Mouse (Mus musculus) fat pad, adult 2 months (tissue): ENCODE data around the gene Tnfsfm13.
"Not testable (repeated sequence)": the region's sequence is repeated elsewhere in the genome, so short reads cannot be mapped to it uniquely, and the experiment has no call there.

Experiments
- DNase-seq: peaks from one replicate; pipeline ENCODE4 v3.0.0-alpha.2; 2011; ENCODE audit warnings: low read depth, low spot score; ENCODE audit errors: extremely low read depth

Tnfsfm13 gene

DNA sequence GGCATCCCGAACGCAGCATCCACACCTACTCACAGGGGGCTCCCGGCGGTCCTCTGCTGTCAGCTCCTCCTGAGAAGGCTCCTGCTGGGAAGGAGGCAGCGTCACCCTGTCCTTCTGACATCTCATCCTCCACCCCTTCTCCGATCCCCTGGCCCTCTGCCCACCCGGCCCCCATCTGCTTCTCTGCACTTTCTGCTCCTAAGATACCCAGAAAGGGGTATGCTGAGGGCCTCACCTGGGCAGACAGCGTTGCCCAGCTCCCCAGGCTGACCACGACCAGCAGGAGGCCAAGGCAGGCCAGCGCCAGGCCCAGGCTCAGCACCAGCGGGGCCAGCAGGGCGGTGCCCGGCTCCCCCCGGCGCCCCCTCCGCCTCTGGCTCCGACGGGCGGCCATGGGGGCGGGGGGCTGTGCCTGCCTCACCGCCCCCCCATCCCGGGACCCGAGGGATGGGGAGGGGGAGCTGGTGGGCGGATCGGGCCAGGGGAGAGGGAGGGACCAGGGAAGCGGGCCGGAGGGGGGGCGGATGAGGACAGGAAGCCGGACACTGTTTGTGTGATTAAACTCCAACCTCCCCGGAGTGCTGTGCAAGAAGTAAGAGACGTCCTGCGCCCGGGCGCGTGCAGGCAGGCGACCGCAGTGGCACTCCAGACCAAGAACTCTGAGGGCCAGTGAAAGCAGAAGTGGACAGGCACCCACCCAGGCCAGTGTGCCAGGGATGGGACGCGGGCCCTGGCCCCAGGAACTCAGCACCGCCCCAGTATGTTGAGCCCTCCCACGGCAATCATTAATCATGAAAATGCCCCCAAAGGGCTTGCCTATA is at the start of gene Tnfsfm13, which contains the start of gene Tnfsf12:
Tnfsfm13 (minus strand) TSS at position 738 of the 821 bp plus-strand sequence.
Tnfsf12 (minus strand) TSS at position 489 of the 821 bp plus-strand sequence.
- no peak for DNase-seq

DNA sequence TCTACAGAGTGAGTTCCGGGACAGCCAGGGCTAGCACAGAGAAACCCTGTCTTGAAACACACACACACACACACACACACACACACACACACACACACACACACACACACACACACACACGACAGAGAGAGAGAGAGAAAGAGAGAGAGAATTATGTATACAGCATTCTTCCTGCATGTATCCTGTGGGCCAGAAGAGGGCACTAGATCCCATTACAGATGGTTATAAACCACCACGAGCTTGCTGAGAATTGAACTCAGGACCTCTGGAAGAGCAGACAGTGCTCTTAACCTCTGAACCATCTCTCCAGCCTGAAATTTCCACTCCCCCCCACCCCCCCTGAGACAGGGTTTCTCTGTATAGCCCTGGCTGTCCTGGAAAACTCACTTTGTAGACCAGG is 35.5 kb upstream of the Tnfsfm13 start:
- DNase-seq, result not testable (repeated sequence)

DNA sequence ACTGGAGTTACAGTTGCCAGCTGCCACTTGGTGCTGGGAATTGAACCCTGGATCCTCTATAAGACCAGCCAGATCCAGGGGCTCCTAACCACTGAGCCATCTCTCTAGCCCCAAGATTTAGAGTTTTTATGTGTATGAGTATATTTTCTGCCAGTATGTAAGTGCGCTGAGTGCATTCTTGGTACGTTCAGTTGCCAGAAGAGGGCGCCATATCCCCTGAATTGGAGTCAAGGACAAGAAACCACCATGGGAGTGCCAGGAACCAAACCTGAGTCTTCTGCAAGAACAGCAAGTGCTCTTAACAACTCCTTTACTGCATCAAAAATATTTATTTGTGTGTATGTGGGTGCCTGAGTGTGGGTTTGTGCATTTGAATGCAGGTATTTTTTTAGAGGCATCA is 33.2 kb upstream of the Tnfsfm13 start:
- DNase-seq, result no peak

DNA sequence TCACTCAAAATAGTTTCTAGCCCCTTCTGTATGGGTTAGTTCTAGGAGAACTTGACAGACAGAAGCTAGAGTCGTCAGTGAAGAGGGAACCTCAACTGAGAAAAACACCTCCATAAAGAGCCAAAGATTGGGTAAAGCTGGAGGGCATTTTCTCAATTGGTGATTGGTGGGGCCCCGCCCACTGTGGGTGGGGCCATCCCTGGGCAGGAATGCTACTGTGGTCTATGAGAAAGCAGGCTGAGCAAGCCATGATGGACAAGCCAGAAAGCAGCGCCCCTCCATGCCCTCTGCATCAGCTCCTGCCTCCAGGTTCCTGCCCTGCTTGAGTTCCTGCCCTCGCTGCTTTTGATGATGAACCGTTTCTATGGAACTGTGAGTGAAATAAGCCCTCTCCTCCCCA is 30.1 kb upstream of the Tnfsfm13 start:
- DNase-seq, result no peak

DNA sequence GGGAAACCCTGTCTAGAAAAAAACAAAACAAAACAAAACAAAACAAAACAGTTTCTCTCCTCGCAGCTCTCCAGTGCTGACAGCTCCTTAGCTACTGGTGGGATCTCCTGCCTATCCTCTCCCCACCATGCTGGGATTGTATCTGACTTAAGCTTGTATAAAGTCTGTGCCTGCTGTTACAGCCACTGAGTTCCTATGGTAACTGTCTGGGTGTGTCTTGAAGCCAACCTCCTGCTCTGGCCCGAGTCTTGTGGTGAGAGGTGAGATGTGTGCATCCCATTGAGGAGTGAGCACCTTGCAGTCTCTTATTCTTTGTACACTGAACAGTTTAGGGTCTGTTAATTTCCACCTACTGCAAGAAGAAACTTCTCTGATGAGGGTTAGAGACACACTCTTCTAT is 27.2 kb upstream of the Tnfsfm13 start:
- DNase-seq, result no peak

DNA sequence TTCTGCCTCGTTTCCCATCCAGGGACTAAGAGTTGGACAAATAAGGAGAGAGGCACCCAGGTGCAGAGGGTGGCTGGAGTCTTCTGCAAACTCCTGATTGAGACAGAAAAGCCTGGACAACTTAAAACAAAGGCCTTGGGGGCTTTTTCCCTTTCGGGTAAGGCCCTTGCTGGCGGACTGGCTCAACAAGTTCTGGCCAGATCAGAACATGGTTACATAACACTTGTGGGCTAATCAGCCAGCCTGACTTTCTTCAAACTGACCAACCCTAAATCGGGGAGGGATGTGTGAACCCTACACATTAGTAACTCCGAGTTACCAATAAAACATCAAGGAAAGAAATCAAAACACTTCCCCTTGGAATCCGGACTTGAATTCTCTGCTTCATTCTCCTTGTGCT is 25.0 kb upstream of the Tnfsfm13 start:
- peak; percentile 73 for DNase-seq

DNA sequence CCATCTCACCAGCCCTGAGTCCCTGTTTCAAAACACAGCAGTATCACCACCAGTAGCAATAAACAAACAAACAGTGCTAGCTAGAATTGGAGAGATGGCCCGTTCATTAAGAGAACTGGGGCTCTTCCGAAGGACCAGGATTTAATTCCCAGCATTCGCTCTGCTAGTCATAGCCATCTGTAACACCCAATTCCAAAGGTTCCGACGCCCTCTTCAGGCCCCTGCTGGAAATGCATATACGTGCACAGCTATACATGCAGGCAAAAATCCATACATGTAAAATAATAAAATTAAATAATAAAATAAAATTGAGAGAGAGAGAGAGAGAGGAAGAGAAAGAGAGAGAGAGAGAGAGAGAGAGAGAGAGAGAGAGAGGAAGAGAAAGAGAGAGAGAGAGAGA is 23.5 kb upstream of the Tnfsfm13 start:
- no peak for DNase-seq

DNA sequence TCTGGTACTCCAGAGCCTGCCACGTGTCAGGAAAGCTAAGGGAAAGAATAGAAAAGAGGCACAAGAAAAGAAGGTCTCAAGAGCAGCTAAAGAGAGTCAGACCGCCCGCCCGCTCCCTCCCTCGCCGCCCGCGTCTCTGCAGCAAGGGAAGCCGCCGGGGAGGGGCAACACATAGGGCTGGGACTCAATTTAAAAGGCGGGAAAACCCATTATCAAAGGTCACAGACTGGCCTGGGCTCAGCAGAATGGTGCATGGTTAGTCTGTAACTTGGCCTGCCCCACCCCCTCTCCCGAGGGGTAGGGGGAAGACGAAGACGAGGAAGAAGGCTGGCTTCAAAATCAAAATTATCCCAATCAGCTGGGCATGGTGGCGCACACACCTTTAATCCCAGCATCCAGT is 22.8 kb upstream of the Tnfsfm13 start:
- no peak for DNase-seq

DNA sequence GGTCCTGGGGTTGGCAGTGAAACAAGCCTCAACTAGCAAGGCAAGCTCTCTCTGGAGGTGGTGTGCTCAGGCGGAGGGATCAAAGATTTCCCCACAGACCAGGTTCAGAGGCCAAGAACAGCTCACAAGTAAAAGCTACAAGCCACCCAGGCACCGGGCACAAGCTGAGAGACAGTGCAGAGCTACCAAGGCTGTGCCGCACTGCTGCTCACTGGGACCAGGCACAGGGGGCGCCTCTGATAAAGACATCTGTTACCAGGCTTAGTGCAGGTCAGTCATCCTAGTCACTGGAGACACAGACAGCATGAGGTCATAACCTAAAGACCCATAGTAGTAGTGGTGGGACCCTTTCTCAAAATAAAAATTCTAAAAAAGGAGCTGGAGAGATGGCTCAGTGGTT is 21.1 kb upstream of the Tnfsfm13 start:
- DNase-seq, result no peak

DNA sequence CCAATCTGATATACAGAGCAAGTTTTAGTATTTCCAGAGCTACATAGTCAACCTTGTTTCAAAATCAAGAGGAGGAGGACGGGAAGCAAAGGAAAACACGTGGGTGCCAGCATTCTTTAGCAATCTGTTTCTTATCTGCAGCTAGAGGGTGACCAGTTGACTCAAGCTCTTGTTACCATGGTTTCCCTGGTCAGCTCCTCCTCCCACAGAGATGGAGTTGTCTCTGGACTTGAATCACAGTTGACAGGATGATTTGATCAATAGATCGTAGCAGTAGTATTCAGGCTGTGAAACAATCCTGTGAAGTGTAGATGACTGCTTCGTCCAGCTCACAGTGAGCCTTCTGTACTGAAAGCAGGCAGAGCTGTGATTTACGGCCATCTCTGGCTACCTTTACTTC is 20.0 kb upstream of the Tnfsfm13 start:
- DNase-seq, result peak; percentile 77

DNA sequence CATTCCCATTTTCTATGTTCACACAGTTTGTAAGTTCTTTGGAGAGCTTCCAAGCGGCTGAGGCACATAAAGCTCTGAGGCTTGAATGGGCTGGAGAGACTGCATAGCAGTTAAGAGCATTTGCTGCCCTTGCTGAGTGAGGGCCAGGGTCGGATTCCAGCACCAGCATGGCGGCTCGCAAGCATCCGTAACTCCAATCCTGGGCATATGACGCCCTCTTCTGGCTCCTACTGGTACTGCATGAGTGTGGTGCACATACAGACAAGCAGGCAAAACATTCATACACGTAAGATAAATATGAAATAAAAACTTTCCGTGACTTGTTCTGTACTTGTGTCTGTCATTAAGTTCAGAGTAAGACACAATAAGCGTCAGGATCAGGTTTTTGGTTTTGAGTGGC is 19.6 kb upstream of the Tnfsfm13 start:
- DNase-seq, result no peak

DNA sequence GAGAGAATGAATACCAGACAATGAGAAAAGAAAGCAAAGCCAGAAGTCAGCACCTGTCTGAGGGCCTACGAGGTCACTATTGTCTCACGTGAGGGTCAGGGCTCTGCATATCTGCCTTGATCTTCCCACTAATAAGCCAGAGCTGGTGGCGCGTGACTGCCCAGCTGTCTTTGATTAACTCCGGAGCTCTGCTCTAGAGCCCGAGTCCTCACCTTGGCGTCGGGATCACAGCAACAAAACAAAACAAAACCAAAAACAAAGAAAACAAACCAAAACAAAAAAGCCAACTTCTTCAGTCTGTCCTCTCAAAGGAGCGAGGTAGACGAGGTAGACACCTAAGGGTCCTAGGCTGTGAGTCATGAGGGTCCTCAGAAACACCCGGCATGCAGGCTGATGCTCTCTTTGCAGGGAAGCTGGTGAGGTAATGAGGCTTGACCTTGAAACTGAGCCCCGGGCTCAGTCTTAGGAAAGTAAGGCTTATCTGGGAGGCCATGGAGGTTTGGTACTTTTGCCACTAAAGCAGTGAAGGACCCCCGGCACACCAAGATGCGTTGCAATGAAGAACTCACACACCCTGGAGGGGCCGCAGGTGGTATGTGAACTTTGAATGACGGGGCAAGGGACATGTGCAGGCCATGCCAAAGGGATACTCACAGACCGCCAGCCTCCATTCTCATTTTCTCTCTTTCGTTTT is 18.9 kb upstream of the Tnfsfm13 start:
- no peak for DNase-seq

DNA sequence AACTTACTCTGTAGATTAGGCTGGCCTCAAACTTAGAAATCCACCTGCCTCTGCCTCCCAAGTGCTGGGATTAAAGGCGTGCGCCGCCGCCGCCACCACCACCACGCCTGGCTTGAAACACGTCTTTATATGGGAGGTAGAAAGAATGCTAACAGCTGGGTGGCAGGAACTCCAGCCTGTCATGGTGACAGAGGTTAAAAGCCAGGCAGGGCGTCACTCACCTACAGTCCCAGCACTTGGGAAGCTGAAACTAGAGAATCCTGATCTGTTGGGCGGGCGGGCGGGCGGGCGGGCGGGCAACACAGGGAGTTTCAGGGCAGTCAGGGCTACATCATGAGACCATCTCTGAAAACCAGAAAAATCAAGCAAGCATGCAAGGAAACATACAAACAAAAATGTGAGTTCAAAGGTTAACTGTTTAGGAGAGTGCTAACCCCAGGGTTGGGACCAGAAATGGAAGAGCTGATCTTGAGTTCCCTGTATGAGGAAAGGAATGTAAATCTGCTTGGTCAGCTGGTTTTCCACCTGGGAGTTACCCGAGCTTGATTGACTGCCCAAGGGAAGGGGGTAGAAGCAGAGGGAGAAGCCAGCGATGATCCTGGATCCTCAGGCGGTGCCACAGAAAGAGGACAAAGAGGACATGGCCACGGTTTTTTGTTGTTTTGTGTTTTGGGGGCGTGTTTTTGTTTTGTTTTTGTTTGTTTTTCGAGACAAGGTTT is 17.2 kb upstream of the Tnfsfm13 start:
- no peak for DNase-seq

DNA sequence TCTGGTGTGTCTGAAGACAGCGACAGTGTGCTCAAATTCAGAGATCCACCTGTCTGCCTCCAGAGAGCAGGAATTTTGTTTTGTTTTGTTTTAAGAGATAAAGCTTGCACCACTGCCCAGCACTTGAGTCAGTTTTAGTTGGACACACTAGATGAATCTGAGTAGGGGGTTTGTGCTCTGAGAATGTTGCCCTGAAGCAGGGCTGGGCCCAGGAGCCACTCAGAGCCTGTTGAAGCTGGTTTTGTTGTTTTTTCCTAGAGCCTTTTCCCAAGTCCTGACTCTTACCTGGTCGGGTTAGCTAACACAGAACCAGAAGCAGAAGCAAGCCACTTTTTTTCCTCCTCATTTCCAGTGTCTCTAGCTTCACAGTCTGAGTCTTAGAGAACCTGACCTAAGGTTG is 15.2 kb upstream of the Tnfsfm13 start:
- no peak for DNase-seq

DNA sequence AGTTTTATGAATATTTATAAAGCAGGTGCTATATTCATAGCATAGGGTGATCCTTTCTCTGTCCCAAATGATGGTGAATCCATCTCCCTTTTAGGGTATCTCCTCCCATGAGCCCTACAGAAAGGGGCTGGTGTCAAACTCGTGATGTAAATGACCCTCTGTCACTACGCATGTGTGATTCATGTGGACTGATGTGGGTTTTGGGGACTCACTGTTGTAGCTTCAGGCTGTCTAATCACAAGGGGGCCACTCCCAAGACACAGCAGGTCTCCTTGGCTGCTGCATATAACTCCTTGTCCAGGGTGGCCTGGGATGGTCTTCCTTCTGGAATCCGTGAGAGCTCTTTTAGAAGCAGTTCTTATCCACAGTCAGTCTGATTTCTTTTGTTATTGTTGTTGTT is 14.6 kb upstream of the Tnfsfm13 start:
- no peak for DNase-seq

DNA sequence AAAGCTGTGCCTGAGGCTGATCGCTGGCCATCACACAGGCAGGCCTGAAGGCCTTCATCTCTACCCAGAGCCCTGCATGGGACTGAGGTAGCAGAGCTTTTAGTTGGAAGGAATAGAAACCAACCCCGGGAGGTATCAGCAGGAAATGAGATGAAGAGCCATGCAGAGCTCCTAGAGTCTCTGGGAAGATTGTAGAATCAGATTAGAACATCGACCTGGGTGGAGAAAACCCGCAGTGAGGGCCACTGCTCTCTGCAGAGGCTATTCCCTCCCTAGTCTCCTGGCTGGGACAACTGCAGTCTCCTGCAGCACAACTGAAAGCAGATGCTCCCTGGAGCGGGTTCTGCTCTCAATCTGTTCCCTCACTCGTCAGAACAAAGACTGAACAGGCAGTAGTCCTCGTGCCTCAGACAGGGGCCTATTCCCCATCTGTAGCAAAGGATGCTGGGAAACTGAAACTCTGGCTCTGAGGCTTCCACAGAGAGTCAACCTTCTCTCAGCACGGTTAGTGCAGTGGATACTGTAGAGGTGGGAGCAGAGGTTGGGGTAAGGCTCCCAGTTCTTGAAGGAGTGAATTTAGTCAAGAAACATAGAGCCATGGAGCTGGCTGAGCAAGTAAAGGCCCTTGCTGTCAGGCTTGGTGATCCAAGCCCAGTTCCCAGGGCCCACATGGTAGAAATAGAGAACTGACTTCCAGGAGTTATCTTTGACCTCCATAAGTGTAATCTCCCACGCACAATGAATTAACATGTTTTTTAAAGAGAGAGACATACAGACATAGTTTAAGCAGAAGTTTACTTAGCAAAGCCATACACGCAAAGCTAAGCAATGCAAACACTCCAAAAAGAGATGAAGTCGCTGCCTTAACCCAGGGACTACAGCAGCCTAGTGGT is 13.9 kb upstream of the Tnfsfm13 start:
- no peak for DNase-seq

DNA sequence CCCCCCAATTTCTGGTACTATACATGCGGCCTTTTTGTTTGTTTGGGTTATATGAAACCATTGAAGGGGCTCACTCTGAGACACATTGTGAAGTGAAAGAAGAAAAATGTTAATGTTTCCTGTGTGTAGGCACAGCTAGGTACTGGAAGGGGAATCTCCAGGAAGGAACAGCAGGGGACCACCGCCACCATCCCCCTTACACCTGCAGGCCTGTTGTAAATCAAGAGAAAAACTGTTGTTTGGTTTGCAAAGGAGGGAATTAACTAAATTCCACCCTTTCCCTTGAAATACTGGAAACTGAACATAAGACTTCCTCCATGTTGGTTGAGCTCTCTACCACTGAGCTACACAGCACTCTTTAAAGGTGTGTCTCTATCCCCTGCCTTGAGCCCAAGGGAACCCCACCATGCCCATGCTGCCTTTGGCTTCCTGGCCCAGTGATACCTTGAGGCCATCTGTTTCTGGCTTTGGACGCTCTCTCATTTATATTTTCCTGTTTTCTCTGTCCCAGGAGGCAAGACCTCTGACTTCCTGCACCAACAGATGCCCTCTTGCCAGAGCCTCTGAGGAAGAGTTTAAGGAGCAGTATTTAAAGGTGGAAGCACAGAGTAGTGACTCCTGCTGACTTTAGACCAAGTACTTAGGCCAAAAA is 12.8 kb upstream of the Tnfsfm13 start:
- no peak for DNase-seq

DNA sequence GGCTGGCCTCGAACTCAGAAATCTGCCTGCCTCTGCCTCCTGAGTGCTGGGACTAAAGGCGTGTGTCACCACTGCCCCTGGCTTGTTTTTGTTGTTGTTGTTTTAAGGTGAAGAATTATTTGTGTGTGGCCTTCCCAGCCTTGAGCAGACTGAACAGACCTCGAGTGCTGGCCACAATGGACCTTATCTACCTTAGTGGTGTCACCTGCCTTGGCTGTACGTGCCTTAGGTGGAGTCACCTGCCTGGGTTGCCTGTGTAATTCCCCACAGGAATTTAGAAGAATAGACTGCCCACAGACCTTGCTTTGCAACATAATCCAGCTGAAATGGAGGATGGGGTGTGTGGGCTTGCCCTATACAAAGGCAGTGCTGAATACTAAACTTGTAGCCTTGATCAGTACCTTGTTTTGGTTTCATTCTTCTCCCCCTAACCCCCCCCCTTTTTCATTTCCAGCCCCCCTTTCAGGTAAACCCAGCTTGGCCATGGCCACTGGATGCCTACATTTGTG is 12.0 kb upstream of the Tnfsfm13 start:
- DNase-seq, result no peak

DNA sequence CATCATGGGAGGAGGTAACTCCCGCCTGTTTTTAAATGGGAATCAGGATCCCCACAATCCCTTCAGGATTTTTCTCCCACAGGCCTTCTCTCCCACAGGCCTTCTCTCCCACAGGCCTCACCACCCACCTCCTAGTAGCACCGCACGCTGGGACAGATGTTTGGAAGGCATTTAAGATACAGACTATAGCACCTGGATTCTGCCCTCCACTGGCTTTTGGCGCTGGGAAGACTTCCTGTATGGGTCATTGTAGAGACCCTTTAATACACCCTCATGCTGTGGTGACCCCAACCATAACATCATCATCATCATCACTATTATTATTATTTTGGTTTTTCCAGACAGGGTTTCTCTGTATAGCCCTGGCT is 11.6 kb upstream of the Tnfsfm13 start:
- DNase-seq, result no peak
